Mouse (Mus musculus) ES-Bruce4 (cell line): Measurements from ENCODE around the gene Cacna1a.

ENCODE experiments used
- CTCF ChIP-seq: IDR thresholded peaks from one replicate; pipeline ENCODE4 v1.8.1; 2011; ENCODE audit warnings: low read depth, low read length
- EP300 ChIP-seq: IDR thresholded peaks from 2 replicates; pipeline ENCODE4 v1.6.1; 2011; ENCODE audit warnings: low read depth, low read length; ENCODE audit not compliant: insufficient read depth
- POLR2A ChIP-seq: IDR thresholded peaks from one replicate; pipeline ENCODE4 v1.8.1; 2011; ENCODE audit warnings: low read length; ENCODE audit not compliant: insufficient read depth

- TF ChIP-seq CTCF (no peak), POLR2A (no peak), EP300 (no peak)
Observed at GRCm38 (mm10) chr8:84416041-84416440, 27.8 kb downstream of the Cacna1a start.
